Mouse (Mus musculus): ENCODE measurements around the gene Snx33. TPM values are rescaled to one million over a fixed set of nuclear protein-coding genes. Genes with fewer than 3 reads are reported as not detected.
"Not testable (repeated sequence)": the region's sequence is repeated elsewhere in the genome, so short reads cannot be mapped to it uniquely, and the experiment has no call there.

Gene Snx33
- total RNA-seq, 2 experiments from 2014 or later = 9.1 to 9.2 TPM

GRCm38 (mm10) chr9:56925291-56926024 is 2.7 kb downstream of the Snx33 start:
- no peak for DNase-seq

DNA sequence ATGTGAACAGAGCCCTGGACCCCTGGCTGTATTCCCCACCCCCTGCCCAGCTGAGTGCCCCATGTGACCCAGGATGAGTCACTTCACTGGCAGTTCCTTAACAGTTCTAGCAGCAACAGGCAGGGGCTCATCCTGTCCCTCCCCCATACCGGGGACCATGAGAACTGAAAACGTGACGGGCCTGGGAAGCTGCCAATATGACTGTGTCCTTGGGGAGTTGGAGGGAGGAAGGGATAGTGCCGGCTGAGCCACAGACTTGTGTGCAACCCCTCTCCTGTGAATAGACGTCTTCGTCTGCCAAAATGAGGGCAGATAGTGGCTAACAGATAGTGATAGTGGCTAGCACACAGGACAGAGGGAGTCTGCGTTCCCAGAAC is 3.5 kb downstream of the Snx33 start:
- DNase-seq = peak; percentile 43 to 56

GRCm38 (mm10) chr9:56923841-56924650 is 4.1 kb downstream of the Snx33 start:
- DNase-seq = no peak

DNA sequence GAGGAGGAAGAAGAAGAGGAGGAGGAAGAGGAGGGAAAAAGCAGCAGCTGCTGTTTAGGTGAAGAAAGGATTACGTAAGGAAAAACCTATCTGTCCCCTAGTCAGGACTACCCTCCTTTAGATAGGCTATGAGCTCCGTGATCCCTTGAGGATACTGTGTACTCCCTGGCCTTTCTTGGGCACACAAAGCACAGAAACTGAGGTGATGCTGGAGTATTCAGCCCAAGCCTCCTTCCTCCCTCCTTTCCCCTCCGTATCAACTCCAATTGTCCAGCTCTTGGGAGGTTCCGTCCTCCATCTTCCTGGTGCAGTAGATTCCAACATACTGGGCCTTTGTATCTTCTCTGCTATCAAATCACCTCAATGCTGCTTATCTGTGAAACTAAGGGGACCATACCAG is 5.4 kb downstream of the Snx33 start:
- no peak for DNase-seq

DNA sequence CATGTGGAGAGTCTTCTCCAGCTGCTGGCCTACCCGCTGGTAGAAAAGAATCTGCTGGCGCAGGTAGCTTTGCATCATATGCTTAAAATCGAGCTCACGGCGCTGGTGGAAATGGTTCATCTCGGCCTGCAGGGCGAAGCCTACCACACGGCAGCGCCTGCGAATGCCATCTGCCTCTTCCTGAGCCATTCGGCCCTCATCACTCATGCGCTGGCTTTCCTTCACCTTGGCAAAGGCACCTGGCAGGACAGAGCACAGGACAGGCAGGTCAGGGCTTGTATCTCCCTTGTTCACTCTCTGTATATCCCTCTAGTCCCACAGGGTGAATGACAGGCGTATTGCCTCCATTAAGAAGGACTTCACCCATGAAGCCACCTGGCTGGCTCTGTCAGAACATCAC is 9.7 kb downstream of the Snx33 start:
- DNase-seq = no peak

- DNase-seq = no peak
Observed at GRCm38 (mm10) chr9:56917131-56917530, 11.0 kb downstream of the Snx33 start.

DNA sequence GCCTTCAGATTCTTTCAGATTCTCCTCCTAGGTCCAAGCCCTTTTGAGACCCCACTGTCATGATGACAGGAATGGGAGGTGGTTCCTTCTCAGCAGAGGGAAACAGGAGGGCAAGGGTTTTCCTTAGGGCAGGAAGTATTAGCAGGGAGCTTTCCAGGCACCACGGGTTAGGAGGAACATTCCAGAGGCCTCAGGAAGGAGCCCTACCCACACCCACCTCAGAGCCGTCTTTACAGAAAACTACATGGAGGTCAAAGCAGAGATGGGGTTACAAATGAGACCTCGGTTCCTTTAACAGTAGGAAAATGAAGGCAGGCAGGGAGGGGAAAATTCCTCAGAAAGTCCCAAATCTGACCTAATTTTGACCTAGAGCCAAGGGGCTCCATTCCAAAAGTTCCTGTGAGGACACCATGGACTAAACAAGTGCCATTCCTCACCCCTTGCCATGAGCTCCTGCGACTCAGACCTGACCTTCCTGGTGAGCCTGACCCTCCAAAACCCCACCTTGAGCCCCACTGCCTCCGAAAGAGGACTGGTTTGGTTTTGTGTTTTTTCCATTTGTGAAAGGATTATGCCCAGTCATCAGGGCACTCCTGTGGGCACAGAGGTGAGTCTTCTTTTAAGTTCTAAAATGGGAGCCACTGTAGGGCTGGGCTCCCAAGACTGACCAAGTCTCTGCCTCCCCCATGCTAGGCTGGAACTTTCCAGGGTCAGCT is 12.3 kb downstream of the Snx33 start:
- no peak for DNase-seq

GRCm38 (mm10) chr9:56915116-56915515 is 13.1 kb downstream of the Snx33 start:
- no peak for DNase-seq

DNA sequence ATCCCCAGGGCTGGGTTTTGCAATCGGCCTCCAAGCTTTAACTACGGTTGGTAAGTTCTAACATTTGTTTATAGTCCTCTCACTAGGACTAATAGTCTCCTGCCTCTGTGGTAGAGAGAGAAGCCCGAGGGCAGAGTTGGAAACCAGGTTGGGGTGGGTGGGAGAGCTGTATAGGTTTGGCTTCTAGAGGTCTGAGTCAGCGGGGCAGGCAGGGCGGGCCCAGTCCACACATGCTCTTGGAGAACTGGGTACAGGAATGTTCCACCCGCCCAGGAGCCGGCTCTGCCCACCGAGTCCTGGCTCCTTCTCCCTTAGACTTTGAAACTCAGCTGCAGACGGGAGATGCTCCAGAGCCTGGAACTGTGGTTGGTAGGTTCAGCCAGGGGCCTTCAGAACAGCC is 14.2 kb downstream of the Snx33 start:
- DNase-seq = no peak

DNA sequence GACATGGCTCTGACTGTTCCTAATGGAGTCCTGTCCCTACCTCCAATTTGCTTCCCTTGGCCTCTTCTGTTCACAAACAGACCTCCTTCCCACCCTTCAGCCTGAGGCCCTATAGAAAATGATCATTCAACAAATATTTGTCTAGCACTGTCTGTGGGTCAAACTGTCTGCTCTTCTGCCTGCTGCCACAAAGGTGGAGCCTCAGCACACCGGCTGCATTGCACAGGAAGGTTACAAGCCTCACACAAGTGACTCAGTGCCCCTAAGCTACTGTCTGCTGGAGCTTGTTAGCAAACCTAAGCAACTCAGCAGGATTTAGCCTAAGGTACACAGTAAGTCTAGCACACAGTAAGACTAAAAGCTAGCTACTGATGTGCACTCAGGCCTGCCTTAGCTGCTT is 17.2 kb downstream of the Snx33 start:
- no peak for DNase-seq

- DNase-seq = not testable (repeated sequence)
Observed at GRCm38 (mm10) chr9:56909991-56910390, 18.2 kb downstream of the Snx33 start.

GRCm38 (mm10) chr9:56907549-56907948 is 20.6 kb downstream of the Snx33 start:
- no peak for DNase-seq

DNA sequence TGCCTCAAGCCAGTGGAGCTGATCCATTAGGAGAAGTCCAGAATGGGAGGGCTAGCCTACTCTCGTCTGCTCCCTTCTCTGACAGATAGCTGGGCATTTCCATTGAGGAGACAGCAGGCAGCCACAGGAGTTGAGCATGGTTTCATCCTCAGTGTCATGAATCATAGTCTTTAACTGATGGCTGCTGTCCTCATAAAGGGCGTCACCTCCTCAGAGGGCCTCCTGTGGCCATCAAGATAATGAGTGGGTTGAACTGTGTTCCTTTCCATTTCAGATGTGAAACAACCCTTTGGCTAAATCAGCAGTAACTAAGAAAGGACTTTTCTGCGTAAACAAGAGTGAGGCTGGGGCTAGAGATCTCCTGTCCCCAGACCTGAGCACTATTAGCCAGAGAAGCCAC is 24.5 kb downstream of the Snx33 start:
- no peak for DNase-seq

GRCm38 (mm10) chr9:56901187-56901586 is 27.0 kb downstream of the Snx33 start:
- peak; percentile 33 to 50 for DNase-seq

DNA sequence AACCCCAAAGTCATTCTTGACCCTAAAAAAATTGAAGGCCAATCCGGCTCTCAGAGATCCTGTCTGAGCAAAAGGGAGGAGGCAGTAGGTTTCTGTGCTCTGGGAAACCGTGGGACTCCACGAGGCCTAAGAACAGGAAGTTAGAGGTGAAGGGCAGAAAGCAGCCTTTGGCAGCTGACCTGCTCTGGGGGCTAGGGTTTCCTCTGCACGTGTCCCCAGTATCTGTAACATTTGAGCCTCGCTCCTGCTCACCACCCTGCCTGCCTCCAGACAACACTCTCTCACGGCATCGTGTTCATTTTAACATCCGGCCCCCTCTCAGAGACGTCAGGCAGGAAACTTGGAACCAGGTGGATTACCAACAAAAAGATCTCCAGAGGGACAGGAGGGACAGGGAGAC is 27.6 kb downstream of the Snx33 start:
- no peak for DNase-seq

DNA sequence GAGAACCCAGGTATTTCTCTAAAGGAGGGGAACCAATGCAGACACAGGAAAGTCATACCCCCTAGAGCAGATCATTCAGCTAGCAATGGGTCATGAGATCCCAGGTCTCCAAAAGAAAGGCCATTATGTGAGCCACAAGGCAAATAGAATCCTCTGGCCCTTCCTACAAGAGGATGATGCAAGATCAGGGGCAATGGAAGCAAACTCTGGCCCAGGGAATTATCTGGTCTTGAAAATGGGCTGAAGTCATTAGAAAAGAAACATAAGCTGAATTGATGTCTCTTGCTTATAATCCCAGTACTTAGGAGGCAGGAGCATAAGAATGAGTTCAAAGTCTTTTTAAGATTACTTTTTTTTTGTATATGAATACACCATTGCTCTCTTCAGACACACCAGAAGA is 28.1 kb downstream of the Snx33 start:
- DNase-seq = no peak

DNA sequence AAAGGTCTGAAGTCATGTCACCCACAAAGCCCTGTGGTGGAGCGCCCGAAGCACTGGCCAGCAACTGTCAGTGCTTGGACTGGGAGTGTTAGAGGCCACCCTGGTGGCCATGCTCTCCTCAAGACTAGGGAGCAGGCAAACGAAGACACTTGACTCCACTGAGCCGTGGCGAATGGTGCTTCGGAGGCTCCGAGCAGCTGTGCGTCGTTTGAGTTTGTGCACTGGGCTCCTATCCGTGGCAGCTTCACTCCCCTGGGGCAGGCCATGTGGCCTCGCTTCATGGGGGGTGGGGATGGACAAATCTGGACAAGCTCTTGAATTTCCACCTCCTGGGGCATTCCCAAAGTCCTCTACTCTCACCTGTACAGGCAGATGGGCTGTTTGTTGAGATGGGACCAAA is 28.8 kb downstream of the Snx33 start:
- no peak for DNase-seq

- DNase-seq = no peak
Observed at GRCm38 (mm10) chr9:56896779-56897178, 31.4 kb downstream of the Snx33 start.

DNA sequence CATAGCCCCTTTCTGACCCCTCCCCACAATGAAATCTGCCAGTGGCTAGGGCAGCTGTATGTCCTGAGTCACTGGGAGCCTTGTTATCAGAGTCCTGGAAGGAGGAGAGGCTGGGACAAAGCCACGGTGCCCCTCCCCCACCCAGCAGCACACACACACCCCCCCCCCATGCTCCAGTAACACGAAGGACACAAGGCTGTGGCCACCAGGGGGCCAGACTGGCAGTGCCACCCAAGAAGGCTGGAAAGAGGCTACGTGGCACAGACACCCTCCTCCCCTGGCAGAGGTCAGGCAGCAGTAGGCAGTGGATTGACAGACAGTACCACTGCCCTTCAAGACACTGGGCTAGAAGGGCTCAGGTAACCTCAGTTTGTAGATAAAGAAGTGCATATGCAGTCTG is 34.2 kb downstream of the Snx33 start:
- DNase-seq = no peak

GRCm38 (mm10) chr9:56893313-56893712 is 34.9 kb downstream of the Snx33 start:
- DNase-seq = no peak

DNA sequence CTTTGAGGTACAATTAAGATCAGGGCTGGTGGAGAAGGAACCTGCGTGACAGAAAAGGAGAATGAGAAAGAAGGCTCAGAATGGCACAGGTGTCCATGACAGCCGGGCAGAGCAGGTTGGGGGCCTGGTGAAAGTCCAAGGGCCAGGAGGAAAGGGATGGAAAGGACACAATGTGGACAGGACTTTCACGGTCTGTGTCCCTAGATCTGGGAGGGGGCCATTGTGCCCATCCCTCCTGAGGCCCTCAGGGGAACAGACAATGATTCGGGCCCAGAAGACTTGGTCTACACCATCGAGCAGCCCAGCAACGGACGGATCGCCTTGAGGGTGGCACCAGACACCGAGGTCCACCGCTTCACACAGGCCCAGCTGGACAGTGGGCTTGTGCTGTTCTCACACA is 36.1 kb downstream of the Snx33 start:
- no peak for DNase-seq

- DNase-seq = peak; percentile 59 to 64
Observed at GRCm38 (mm10) chr9:56891517-56892011, 36.6 kb downstream of the Snx33 start.
